Comparison of ENCODE assay signal across 8 mouse cellular contexts in genomic region chr6:52165441-52166370, GRCm38 (mm10). TPM values are rescaled to one million over a fixed set of nuclear protein-coding genes. Genes with fewer than 3 reads are reported as not detected.
A peak's percentile ranks its signal among the peaks of the same experiment; 100 is the strongest.
DNase-seq lines count a peak whose midpoint lies in the region; ATAC-seq lines count a peak whose summit lies in the region.

No protein-coding gene starts in this region.

- no peaks in the 10 kb centered on the region for H3K9me3 ChIP-seq in intestine, embryonic 14.5 days (ENCODE audit: control insufficient read depth, low read length)
- H3K9me3 ChIP-seq in liver, embryonic 15.5 days (replicated peaks), result no peaks in the 10 kb centered on the region

- H3K9ac ChIP-seq in intestine, embryonic 14.5 days (ENCODE audit: low read length), result peak overlapping the region; percentile 87
- no peak overlapping the region for H3K9ac ChIP-seq in liver, embryonic 15.5 days

- 15% methylated on average over 28 of the region's 28 CpGs for WGBS in intestine, embryonic 14.5 days
- WGBS in liver, embryonic 15.5 days (ENCODE audit: insufficient replicate concordance), result 3% methylated on average over 28 of the region's 28 CpGs

- H3K36me3 ChIP-seq in intestine, embryonic 14.5 days (ENCODE audit: control insufficient read depth, insufficient read depth, low read length), result peaks cover 4% of the 10 kb centered on the region; the same call in 1 of the 2 replicates
- H3K36me3 ChIP-seq in liver, embryonic 15.5 days (replicated peaks), result no peaks in the 10 kb centered on the region

- 0 out of 2 replicates have a peak, but pooled peaks cover 8% of the 10 kb centered on the region for H3K27me3 ChIP-seq in intestine, embryonic 14.5 days (replicated peaks; ENCODE audit: control insufficient read depth, insufficient read depth, low read length)
- peaks cover 98% of the 10 kb centered on the region for H3K27me3 ChIP-seq in liver, embryonic 15.5 days

- peak overlapping the region; percentile 70 for H3K4me2 ChIP-seq in intestine, embryonic 14.5 days (ENCODE audit: low read length)
- H3K4me2 ChIP-seq in liver, embryonic 15.5 days, result 0 out of 2 replicates have a peak overlapping the region, but pooled peaks have one; percentile 0

- H3K4me1 ChIP-seq in brown adipose tissue, adult 24 weeks (ENCODE audit: control insufficient read depth, insufficient read depth, insufficient read length, low read length), result peaks cover 19% of the 10 kb centered on the region
- H3K4me1 ChIP-seq in intestine, embryonic 14.5 days (replicated peaks; ENCODE audit: control insufficient read depth, insufficient read depth, low read length), result peaks cover 38% of the 10 kb centered on the region
- no peaks in the 10 kb centered on the region; the same call in 1 of the 2 replicates for H3K4me1 ChIP-seq in liver, embryonic 15.5 days (replicated peaks)

- peak overlapping the region; percentile 89 for H3K27ac ChIP-seq in brown adipose tissue, adult 24 weeks (replicated peaks; ENCODE audit: low read depth, low read length)
- H3K27ac ChIP-seq in intestine, embryonic 14.5 days (ENCODE audit: low read depth), result peak overlapping the region; percentile 95
- H3K27ac ChIP-seq in liver, embryonic 15.5 days (replicated peaks), result no peak overlapping the region

- peak overlapping the region; percentile 92 for H3K4me3 ChIP-seq in brown adipose tissue, adult 24 weeks (ENCODE audit: insufficient read depth, low read depth, low read length)
- H3K4me3 ChIP-seq in intestine, embryonic 14.5 days (ENCODE audit: low read depth, low read length), result peak overlapping the region; percentile 59
- H3K4me3 ChIP-seq in liver, embryonic 15.5 days (replicated peaks), result no peak overlapping the region

- ATAC-seq in intestine, embryonic 14.5 days (replicated peaks; ENCODE audit: low FRiP score, low TSS enrichment, low read depth), result no peak
- no peak for ATAC-seq in liver, embryonic 15.5 days (ENCODE audit: insufficient read depth)
- ATAC-seq in erythroid progenitor cell, adult 5-6 weeks (replicated peaks; ENCODE audit: low FRiP score, poor library complexity, severe bottlenecking), result no peak
- ATAC-seq in activated CD4-positive, CD25-positive, alpha-beta regulatory T cell, adult 4 months, result no peak

- DNase-seq in adrenal gland, adult 2 months, result peak; percentile 71
- DNase-seq in adrenal gland, adult 8-10 months, result no peak
- peak; percentile 80 for DNase-seq in intestine, embryonic 14.5 days (ENCODE audit: low spot score)
- DNase-seq in right cerebral cortex, postnatal 36 days (ENCODE audit: low spot score in 2 of 2), result no peak

RNA-seq across cellular contexts. Expression of gene Hoxa2, which starts 1.1 kb away (rescaled TPM):
- 1 to 10 TPM; 1.5 to 2.6 TPM for total RNA-seq in adrenal gland, adult 2 months (2021)
- polyA plus RNA-seq in adrenal gland, adult 2 months (2012; rRNA removed), result 1.1 and 1.7 TPM in 2 replicates
- 1 to 10 TPM in 3 of 4 experiments, under 1 TPM in 1; 0.80 to 3.4 (median 2.6) TPM for total RNA-seq in adrenal gland, adult 8-10 months (2022)
- 2.9 TPM in 1 of 2 replicates, not detected in the other for polyA plus RNA-seq in brown adipose tissue, adult 24 weeks (2012; ENCODE audit: insufficient read depth, insufficient read length, missing spikeins)
- 10.1 and 10.8 TPM in 2 replicates for polyA plus RNA-seq in intestine, embryonic 14.5 days (2014; fragmentation: Nextera tagmentation; extraction: Ambion mirVana)
- polyA plus RNA-seq in liver, embryonic 15.5 days (2015; fragmentation: Nextera tagmentation; extraction: Ambion mirVana), result 0.29 and 0.37 TPM in 2 replicates
- not detected in 2 replicates for total RNA-seq in erythroid progenitor cell, adult 5-6 weeks (2015; ENCODE audit: low replicate concordance)
- total RNA-seq in erythroid progenitor cell, adult 5-6 weeks (2017; ENCODE audit: low replicate concordance), result not detected in 2 replicates
- polyA plus RNA-seq in activated CD4-positive, CD25-positive, alpha-beta regulatory T cell, adult 4 months (2017; shearing (Covaris generic)), result not detected

RNA-seq across cellular contexts. Expression of gene Hoxa1, which starts 7.6 kb away (rescaled TPM):
- under 1 TPM; 0.52 to 0.86 TPM for total RNA-seq in adrenal gland, adult 2 months (2021)
- polyA plus RNA-seq in adrenal gland, adult 2 months (2012; rRNA removed), result 0.47 and 0.68 TPM in 2 replicates
- 1 to 10 TPM in 1 of 4 experiments, under 1 TPM in 3; 0.23 to 1.1 (median 0.83) TPM for total RNA-seq in adrenal gland, adult 8-10 months (2022)
- polyA plus RNA-seq in brown adipose tissue, adult 24 weeks (2012; ENCODE audit: insufficient read depth, insufficient read length, missing spikeins), result 0.50 and 0.99 TPM in 2 replicates
- polyA plus RNA-seq in intestine, embryonic 14.5 days (2014; fragmentation: Nextera tagmentation; extraction: Ambion mirVana), result 1.2 and 1.4 TPM in 2 replicates
- 0.31 and 0.58 TPM in 2 replicates for polyA plus RNA-seq in liver, embryonic 15.5 days (2015; fragmentation: Nextera tagmentation; extraction: Ambion mirVana)
- total RNA-seq in erythroid progenitor cell, adult 5-6 weeks (2015; ENCODE audit: low replicate concordance), result not detected in 2 replicates
- not detected in 2 replicates for total RNA-seq in erythroid progenitor cell, adult 5-6 weeks (2017; ENCODE audit: low replicate concordance)
- not detected for polyA plus RNA-seq in activated CD4-positive, CD25-positive, alpha-beta regulatory T cell, adult 4 months (2017; shearing (Covaris generic))

RNA-seq across cellular contexts. Expression of gene 5730596B20Rik, which starts 11.6 kb away (rescaled TPM):
- total RNA-seq in adrenal gland, adult 2 months (2021), result under 1 TPM; 0.35 to 0.41 TPM
- polyA plus RNA-seq in adrenal gland, adult 2 months (2012; rRNA removed), result 0.02 and 0.04 TPM in 2 replicates
- total RNA-seq in adrenal gland, adult 8-10 months (2022), result under 1 TPM; 0.17 to 0.77 (median 0.42) TPM
- not detected in 2 replicates for polyA plus RNA-seq in brown adipose tissue, adult 24 weeks (2012; ENCODE audit: insufficient read depth, insufficient read length, missing spikeins)
- 2.5 and 2.8 TPM in 2 replicates for polyA plus RNA-seq in intestine, embryonic 14.5 days (2014; fragmentation: Nextera tagmentation; extraction: Ambion mirVana)
- polyA plus RNA-seq in liver, embryonic 15.5 days (2015; fragmentation: Nextera tagmentation; extraction: Ambion mirVana), result 0.05 TPM in 2 replicates
- total RNA-seq in erythroid progenitor cell, adult 5-6 weeks (2015; ENCODE audit: low replicate concordance), result not detected in 2 replicates
- not detected in 2 replicates for total RNA-seq in erythroid progenitor cell, adult 5-6 weeks (2017; ENCODE audit: low replicate concordance)
- polyA plus RNA-seq in activated CD4-positive, CD25-positive, alpha-beta regulatory T cell, adult 4 months (2017; shearing (Covaris generic)), result not detected

RNA-seq across cellular contexts. Expression of gene Hoxa4, which starts 25.8 kb away (rescaled TPM):
- 1 to 10 TPM; 2.2 to 6.3 TPM for total RNA-seq in adrenal gland, adult 2 months (2021)
- 0.99 and 4.0 TPM in 2 replicates for polyA plus RNA-seq in adrenal gland, adult 2 months (2012; rRNA removed)
- total RNA-seq in adrenal gland, adult 8-10 months (2022), result 1 to 10 TPM; 1.9 to 3.3 (median 2.7) TPM
- 14.0 and 26.4 TPM in 2 replicates for polyA plus RNA-seq in brown adipose tissue, adult 24 weeks (2012; ENCODE audit: insufficient read depth, insufficient read length, missing spikeins)
- polyA plus RNA-seq in intestine, embryonic 14.5 days (2014; fragmentation: Nextera tagmentation; extraction: Ambion mirVana), result 7.5 and 7.7 TPM in 2 replicates
- 0.07 and 0.21 TPM in 2 replicates for polyA plus RNA-seq in liver, embryonic 15.5 days (2015; fragmentation: Nextera tagmentation; extraction: Ambion mirVana)
- not detected in 2 replicates for total RNA-seq in erythroid progenitor cell, adult 5-6 weeks (2015; ENCODE audit: low replicate concordance)
- total RNA-seq in erythroid progenitor cell, adult 5-6 weeks (2017; ENCODE audit: low replicate concordance), result not detected in 2 replicates
- not detected for polyA plus RNA-seq in activated CD4-positive, CD25-positive, alpha-beta regulatory T cell, adult 4 months (2017; shearing (Covaris generic))

RNA-seq across cellular contexts. Expression of gene Hoxa5, which starts 38.7 kb away (rescaled TPM):
- total RNA-seq in adrenal gland, adult 2 months (2021), result 10 to 100 TPM; 13.6 to 22.8 TPM
- 12.9 and 16.3 TPM in 2 replicates for polyA plus RNA-seq in adrenal gland, adult 2 months (2012; rRNA removed)
- total RNA-seq in adrenal gland, adult 8-10 months (2022), result 10 to 100 TPM; 10.8 to 15.6 (median 13.3) TPM
- polyA plus RNA-seq in brown adipose tissue, adult 24 weeks (2012; ENCODE audit: insufficient read depth, insufficient read length, missing spikeins), result 35.9 and 39.4 TPM in 2 replicates
- polyA plus RNA-seq in intestine, embryonic 14.5 days (2014; fragmentation: Nextera tagmentation; extraction: Ambion mirVana), result 30.1 and 34.1 TPM in 2 replicates
- 0.41 and 0.74 TPM in 2 replicates for polyA plus RNA-seq in liver, embryonic 15.5 days (2015; fragmentation: Nextera tagmentation; extraction: Ambion mirVana)
- total RNA-seq in erythroid progenitor cell, adult 5-6 weeks (2015; ENCODE audit: low replicate concordance), result not detected in 2 replicates
- not detected in 2 replicates for total RNA-seq in erythroid progenitor cell, adult 5-6 weeks (2017; ENCODE audit: low replicate concordance)
- polyA plus RNA-seq in activated CD4-positive, CD25-positive, alpha-beta regulatory T cell, adult 4 months (2017; shearing (Covaris generic)), result not detected

Comparison
In these comparisons a context has a peak if more than half of its experiments do, and no peak if none do; other contexts are left out.
1. DNase-seq: peak in adrenal gland, adult 2 months (single experiment) and intestine, embryonic 14.5 days (single experiment); none in adrenal gland, adult 8-10 months (single experiment) and right cerebral cortex, postnatal 36 days (0 of 2).